Mouse (Mus musculus) CD4-positive, CD25-positive, alpha-beta regulatory T cell (primary cell): ENCODE results near the gene Gm3468. TPM values are rescaled to one million over a fixed set of nuclear protein-coding genes. Genes with fewer than 3 reads are reported as not detected.

Source experiments
- polyA plus RNA-seq: library from polyadenylated mRNA; unstranded; fragments of 100-300 nt; shearing (Covaris generic); gene quantifications from one replicate; pipeline ENCODE4 v1.2.1, GENCODE M21; 2017

Gene Gm3468
- 5.6 TPM for polyA plus RNA-seq

GRCm38 (mm10) chr14:6108272-6108925, at the start of gene Gm3468:
TSS of gene Gm3468 (minus strand) at chr14:6108665.

GRCm38 (mm10) chr14:6125707-6126106, 17.2 kb upstream of the Gm3468 start, which contains the start of gene Gm3476:
TSS of gene Gm3476 (minus strand) at chr14:6125807.

DNA sequence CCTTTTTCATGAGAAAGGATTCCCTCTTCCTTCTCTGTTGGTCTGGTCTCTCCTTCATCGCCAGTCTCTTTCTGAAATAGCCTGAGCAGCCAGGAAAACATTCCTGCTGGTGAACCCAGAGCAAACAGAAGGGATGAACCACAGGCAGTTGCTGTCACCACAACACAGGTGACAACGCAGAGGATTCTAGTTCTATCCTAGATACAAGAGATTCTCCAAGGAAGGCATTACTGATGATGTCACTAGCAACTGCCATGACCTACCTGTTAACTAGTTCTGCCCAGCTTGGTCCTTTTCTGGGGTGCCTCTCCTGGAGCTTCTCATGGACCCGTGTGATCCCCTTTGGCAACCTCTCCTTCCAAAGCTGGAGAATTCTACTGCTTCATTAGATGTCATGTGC, 14.6 kb downstream of the Gm3468 start, which contains the start of gene Gm8206:
Gene Gm8206, minus strand, starts transcription at position 101 of the 400 bp plus-strand sequence.

DNA sequence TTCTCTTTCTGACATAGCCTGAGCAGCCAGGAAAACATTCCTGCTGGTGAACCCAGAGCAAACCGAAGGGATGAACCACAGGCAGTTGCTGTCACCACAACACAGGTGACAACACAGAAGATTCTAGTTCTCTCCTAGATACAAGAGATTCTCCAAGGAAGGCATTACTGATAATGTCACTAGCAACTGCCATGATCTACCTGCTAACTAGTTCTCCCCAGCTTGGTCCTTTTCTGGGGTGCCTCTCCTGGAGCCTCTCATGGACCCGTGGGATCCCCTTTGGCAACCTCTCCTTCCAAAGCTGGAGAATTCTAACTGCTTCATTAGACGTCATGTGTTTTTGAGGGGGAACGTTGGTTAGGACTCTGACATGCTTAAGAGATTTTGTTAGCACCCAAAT, 50.3 kb downstream of the Gm3468 start, which contains the start of gene Gm6337:
Gene Gm6337, minus strand, starts transcription at position 101 of the 400 bp plus-strand sequence.

Other genes with a start within 250 kb of the Gm3468 start
- 0.60 TPM for gene Gm8237, start 228.3 kb downstream of the Gm3468 start, polyA plus RNA-seq
- gene Gm3248, start 146.9 kb downstream of the Gm3468 start, polyA plus RNA-seq, result 1.6 TPM
- gene Gm3453, start 129.5 kb downstream of the Gm3468 start, polyA plus RNA-seq, result not detected
- gene Gm6337, start 50.4 kb downstream of the Gm3468 start, polyA plus RNA-seq, result not detected
- 2.0 TPM for gene Gm8206, start 14.7 kb downstream of the Gm3468 start, polyA plus RNA-seq
- gene Gm3476, start 17.1 kb upstream of the Gm3468 start, polyA plus RNA-seq, result not detected
- not detected for gene Gm21560, start 110.6 kb upstream of the Gm3468 start, polyA plus RNA-seq
- 3.9 TPM for gene Gm3411, start 178.6 kb upstream of the Gm3468 start, polyA plus RNA-seq
- gene Gm21103, start 196.2 kb upstream of the Gm3468 start, polyA plus RNA-seq, result not detected
- not detected for gene Gm3618, start 235.0 kb upstream of the Gm3468 start, polyA plus RNA-seq